Mouse (Mus musculus) MEL-GATA-1-ER (cell line): ENCODE measurements around the gene Snrk.

Experiments
- DNase-seq: peaks from one replicate; pipeline ENCODE4 v3.0.0-alpha.2; 2012; ENCODE audit warnings: low read depth; ENCODE audit errors: extremely low read depth

The Snrk gene

GRCm38 (mm10) chr9:122178427-122178826 is 61.4 kb downstream of the Snrk start:
- DNase-seq, result no peak

GRCm38 (mm10) chr9:122180105-122180504 is 63.0 kb downstream of the Snrk start:
- DNase-seq, result no peak

- DNase-seq, result no peak
Observed at GRCm38 (mm10) chr9:122183074-122183473, 66.0 kb downstream of the Snrk start.

- DNase-seq, result no peak
Observed at GRCm38 (mm10) chr9:122184329-122184728, 67.3 kb downstream of the Snrk start.

- no peak for DNase-seq
Observed at GRCm38 (mm10) chr9:122185061-122185460, 68.0 kb downstream of the Snrk start.

DNA sequence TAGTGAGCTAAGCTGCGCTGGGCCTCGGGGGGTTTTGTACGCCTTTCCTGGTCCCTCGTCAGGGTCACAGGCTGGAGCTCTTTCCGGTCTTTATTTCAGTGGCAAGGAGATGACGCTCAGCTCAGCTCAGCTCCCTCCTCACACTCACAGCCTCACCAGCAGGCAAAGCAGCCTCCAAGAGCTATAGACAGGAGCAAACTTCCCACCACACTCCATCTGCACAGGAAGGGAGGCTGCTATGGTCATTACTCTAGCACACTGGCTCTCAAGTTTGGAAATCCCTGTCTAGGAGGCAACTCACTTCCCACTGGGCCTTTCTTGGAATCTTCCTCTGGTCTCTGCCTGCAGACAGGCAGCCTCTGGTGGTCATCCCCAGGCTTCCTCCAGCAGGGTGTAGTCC is 68.9 kb downstream of the Snrk start:
- no peak for DNase-seq

- no peak for DNase-seq
Observed at GRCm38 (mm10) chr9:122186643-122187226, 69.7 kb downstream of the Snrk start.

GRCm38 (mm10) chr9:122187451-122187921 is 70.4 kb downstream of the Snrk start:
- DNase-seq, result no peak

- DNase-seq, result no peak
Observed at GRCm38 (mm10) chr9:122188724-122189123, 71.7 kb downstream of the Snrk start.

DNA sequence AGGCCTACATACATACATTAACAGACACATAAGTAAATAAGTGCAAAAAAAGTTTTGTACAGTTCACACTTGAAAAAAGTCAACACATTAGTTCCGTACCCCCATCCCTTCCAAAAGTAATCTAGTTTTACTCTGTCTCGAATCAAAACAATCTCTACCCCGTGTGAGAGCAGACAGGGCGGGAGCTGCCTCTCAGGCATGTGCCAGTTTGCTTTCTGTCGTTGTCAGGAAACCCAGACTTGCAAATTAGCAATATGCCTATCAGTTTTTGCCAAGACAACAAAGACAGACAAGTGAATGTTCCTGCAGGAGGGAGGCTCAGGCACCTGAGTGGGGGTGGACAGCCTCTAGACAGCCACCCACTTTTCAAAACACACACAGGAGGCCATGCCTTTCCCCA is 76.3 kb downstream of the Snrk start:
- no peak for DNase-seq

- DNase-seq, result no peak
Observed at GRCm38 (mm10) chr9:122193823-122194222, 76.8 kb downstream of the Snrk start.

DNA sequence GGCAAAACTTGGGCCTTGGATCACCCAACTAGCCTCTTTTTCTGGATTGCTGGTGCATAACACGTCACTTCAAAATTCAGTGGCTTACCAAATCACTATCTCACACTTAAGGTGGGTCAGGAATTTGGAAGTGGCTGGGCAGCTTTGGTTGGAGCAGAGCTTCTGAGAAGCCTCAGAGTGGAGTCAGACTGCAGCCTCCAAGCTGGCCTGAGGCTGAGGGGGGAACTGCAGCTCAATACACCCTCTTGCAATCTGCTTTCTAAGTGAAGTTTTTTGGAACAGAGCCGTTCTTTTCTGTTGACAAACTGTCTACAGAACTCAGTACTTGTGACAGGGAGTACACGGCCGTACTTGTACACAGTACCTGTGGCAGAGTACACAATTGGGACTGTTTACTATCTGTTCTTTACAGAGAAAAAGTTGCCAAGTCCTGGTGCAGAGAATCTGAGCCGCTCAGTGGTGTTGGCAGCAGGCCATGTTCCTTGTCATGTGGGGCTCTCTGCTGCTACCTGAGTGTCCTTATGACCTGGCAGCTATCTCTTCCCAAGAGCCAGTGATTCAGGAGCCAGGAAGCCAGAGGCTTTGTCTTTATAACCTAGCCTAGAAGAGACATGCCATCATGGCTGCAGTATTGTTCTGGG is 78.1 kb downstream of the Snrk start:
- DNase-seq, result no peak

- no peak for DNase-seq
Observed at GRCm38 (mm10) chr9:122197021-122197420, 80.0 kb downstream of the Snrk start.

GRCm38 (mm10) chr9:122198621-122199020 is 81.6 kb downstream of the Snrk start:
- no peak for DNase-seq

DNA sequence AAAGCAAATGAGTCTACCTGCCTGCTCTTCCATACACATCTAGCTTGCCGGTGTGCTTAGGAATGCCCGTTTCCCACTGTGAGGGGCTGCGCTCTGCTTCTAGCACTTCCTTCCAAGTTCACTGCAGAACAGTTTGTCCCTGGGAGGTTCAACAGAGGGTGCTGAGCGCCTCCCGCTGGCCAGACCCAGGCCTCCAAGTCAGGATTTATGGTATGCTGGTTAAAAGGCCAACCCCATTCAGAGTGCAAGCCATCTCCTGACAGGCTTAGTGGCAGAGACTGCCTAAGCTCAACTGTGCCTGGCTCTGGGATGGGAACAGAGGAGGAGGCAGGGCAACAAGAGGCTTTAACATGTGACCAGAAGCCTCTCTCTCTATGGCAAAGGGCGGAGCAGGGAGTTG is 82.2 kb downstream of the Snrk start:
- no peak for DNase-seq

DNA sequence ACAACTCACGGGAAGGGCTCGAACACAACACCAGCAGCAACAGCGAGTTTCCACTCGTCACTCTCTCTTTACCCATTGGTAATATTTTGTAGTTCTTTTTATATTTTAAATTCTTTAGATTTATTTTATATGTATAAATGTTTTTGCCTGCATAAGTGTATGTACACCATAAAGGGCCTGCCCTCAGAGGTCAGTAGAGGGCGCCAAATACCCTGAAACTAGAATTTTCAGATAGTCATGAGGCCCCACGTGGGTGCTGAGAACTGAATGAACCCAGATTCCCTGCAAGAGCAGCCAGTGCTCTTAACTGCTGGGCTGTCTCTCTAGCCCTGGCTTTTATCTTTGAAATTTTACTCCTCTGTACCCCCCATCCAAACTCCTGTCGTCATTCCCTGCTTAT is 87.4 kb downstream of the Snrk start:
- peak; percentile 22 for DNase-seq

GRCm38 (mm10) chr9:122205543-122206200 is 88.6 kb downstream of the Snrk start:
- DNase-seq, result no peak

- no peak for DNase-seq
Observed at GRCm38 (mm10) chr9:122208311-122208710, 91.2 kb downstream of the Snrk start.

- no peak for DNase-seq
Observed at GRCm38 (mm10) chr9:122215118-122215517, 98.1 kb downstream of the Snrk start.

GRCm38 (mm10) chr9:122216945-122217529 is 100.0 kb downstream of the Snrk start:
- no peak for DNase-seq
